Comparison of ENCODE assay signal across 8 mouse cellular contexts in the genomic region with DNA sequence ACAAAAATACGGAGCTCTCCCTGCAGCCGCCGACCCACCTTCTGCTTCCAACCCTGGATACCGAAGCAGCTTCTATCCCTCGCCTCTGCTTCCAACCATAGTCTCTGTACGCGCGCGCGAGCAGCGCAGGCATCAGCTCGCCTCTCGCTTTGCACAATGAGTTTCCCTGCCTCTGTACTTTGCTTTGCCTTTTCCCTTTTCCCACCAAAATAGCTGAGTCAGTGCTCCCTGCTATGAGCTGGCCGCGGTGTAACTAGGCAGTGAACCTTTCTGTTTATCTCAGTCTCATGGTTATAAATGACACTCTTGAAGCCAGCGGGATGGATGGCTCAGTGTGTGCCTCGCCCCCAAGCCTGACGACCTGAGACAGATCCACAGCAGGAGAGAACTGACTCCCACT.
DNase-seq lines count a peak whose midpoint lies in the region; ATAC-seq and TF ChIP-seq lines count a peak whose summit lies in the region.

No protein-coding gene starts in this region.

- no peaks in the 10 kb centered on the region for H3K9me3 ChIP-seq in heart, embryonic 12.5 days (replicated peaks)
- H3K9me3 ChIP-seq in hindbrain, embryonic 16.5 days (ENCODE audit: control insufficient read depth, low read length), result no peaks in the 10 kb centered on the region
- no peaks in the 10 kb centered on the region for H3K9me3 ChIP-seq in midbrain, embryonic 14.5 days (ENCODE audit: control insufficient read depth, low read length)

- H3K27me3 ChIP-seq in heart, embryonic 12.5 days (replicated peaks), result peaks cover 94% of the 10 kb centered on the region
- H3K27me3 ChIP-seq in heart, adult 2 months (ENCODE audit: control insufficient read depth, insufficient read depth, low read length), result peaks cover 12% of the 10 kb centered on the region
- H3K27me3 ChIP-seq in hindbrain, embryonic 16.5 days (replicated peaks; ENCODE audit: control insufficient read depth, insufficient read depth, low read length), result peaks cover 64% of the 10 kb centered on the region
- peaks cover 85% of the 10 kb centered on the region for H3K27me3 ChIP-seq in midbrain, embryonic 14.5 days (ENCODE audit: control insufficient read depth, insufficient read depth, low read length)

- 0 out of 2 replicates have a peak, but pooled peaks cover 6% of the 10 kb centered on the region for H3K4me1 ChIP-seq in heart, embryonic 12.5 days (replicated peaks)
- no peaks in the 10 kb centered on the region for H3K4me1 ChIP-seq in heart, adult 2 months (ENCODE audit: control insufficient read depth, insufficient read depth, low read length)
- H3K4me1 ChIP-seq in hindbrain, embryonic 16.5 days (ENCODE audit: control insufficient read depth, insufficient read depth, low read depth, low read length), result peaks cover 9% of the 10 kb centered on the region
- H3K4me1 ChIP-seq in midbrain, embryonic 14.5 days (ENCODE audit: control insufficient read depth, insufficient read depth, low read length), result peaks cover 12% of the 10 kb centered on the region; the same call in 1 of the 2 replicates

- H3K4me3 ChIP-seq in heart, embryonic 12.5 days, result peak overlapping the region; percentile 2; the same call in 1 of the 2 replicates
- H3K4me3 ChIP-seq in heart, adult 2 months, result no peak overlapping the region
- H3K4me3 ChIP-seq in hindbrain, embryonic 16.5 days (ENCODE audit: low read length), result 0 out of 2 replicates have a peak overlapping the region, but pooled peaks have one; percentile 3
- no peak overlapping the region for H3K4me3 ChIP-seq in midbrain, embryonic 14.5 days (replicated peaks; ENCODE audit: low read depth, low read length)

- ATAC-seq in heart, embryonic 12.5 days (ENCODE audit: insufficient number of reproducible peaks, low FRiP score), result no peak
- ATAC-seq in hindbrain, embryonic 16.5 days, result 0 out of 2 replicates have a peak, but pooled peaks have one; percentile 31
- no peak for ATAC-seq in midbrain, embryonic 14.5 days (ENCODE audit: low FRiP score, low TSS enrichment)

- H3K4me2 ChIP-seq in heart, embryonic 12.5 days, result peak overlapping the region; percentile 46
- peak overlapping the region; percentile 11; the same call in 1 of the 2 replicates for H3K4me2 ChIP-seq in hindbrain, embryonic 16.5 days (ENCODE audit: low read length)
- peak overlapping the region; percentile 34 for H3K4me2 ChIP-seq in midbrain, embryonic 14.5 days (ENCODE audit: low read length)

- no peaks in the 10 kb centered on the region for H3K79me2 ChIP-seq in heart, adult 2 months (replicated peaks; ENCODE audit: control insufficient read depth, insufficient read depth, low read length)

- intact Hi-C loops in heart, adult 2 months (cut with DNase I), result no loop called here

- TF ChIP-seq CTCF in heart, adult 2 months (IDR thresholded peaks at IDR 0.05), result no peak

- no peak overlapping the region for H3K27ac ChIP-seq in heart, embryonic 12.5 days (ENCODE audit: poor library complexity, severe bottlenecking)
- H3K27ac ChIP-seq in heart, adult 2 months, result no peak overlapping the region
- no peak overlapping the region for H3K27ac ChIP-seq in hindbrain, embryonic 16.5 days (ENCODE audit: low read depth, low read length)
- no peak overlapping the region for H3K27ac ChIP-seq in midbrain, embryonic 14.5 days (replicated peaks; ENCODE audit: low read depth, low read length)

- no peak for TF ChIP-seq EP300 in heart, adult 2 months (IDR thresholded peaks at IDR 0.05; ENCODE audit: insufficient read depth, low read depth, low read length)

- no peak for TF ChIP-seq POLR2A in heart, adult 2 months (IDR thresholded peaks at IDR 0.05; ENCODE audit: insufficient read depth, low read depth, low read length)

- 2% methylated on average over 18 of the region's 18 CpGs for WGBS in heart, embryonic 12.5 days
- WGBS in heart, adult 2 months, result 3% methylated on average over 18 of the region's 18 CpGs
- 1% methylated on average over 18 of the region's 18 CpGs for WGBS in hindbrain, embryonic 16.5 days
- 1% methylated on average over 18 of the region's 18 CpGs for WGBS in midbrain, embryonic 14.5 days

- H3K36me3 ChIP-seq in heart, embryonic 12.5 days, result no peaks in the 10 kb centered on the region
- H3K36me3 ChIP-seq in heart, adult 2 months (ENCODE audit: control insufficient read depth, insufficient read depth, low read length), result no peaks in the 10 kb centered on the region
- H3K36me3 ChIP-seq in hindbrain, embryonic 16.5 days (ENCODE audit: control insufficient read depth, insufficient read depth, low read length), result no peaks in the 10 kb centered on the region
- no peaks in the 10 kb centered on the region for H3K36me3 ChIP-seq in midbrain, embryonic 14.5 days (ENCODE audit: control insufficient read depth, insufficient read depth, low read length)

- H3K9ac ChIP-seq in heart, embryonic 12.5 days, result no peak overlapping the region
- no peak overlapping the region for H3K9ac ChIP-seq in heart, adult 2 months (ENCODE audit: low read depth, low read length)
- H3K9ac ChIP-seq in hindbrain, embryonic 16.5 days (ENCODE audit: low read depth, low read length), result no peak overlapping the region
- H3K9ac ChIP-seq in midbrain, embryonic 14.5 days (replicated peaks; ENCODE audit: low read length), result no peak overlapping the region

- no peak for DNase-seq in heart, adult 2 months
- DNase-seq in embryo, embryonic 10 days (ENCODE audit: low spot score), result peak; percentile 78
- peak; percentile 79 for DNase-seq in midbrain, embryonic 14.5 days
- no peak for DNase-seq in adrenal gland, postnatal 25 days
- DNase-seq in layer of hippocampus, adult 8-10 months (ENCODE audit: low spot score in 2 of 2), result no peak
- no peak for DNase-seq in adrenal gland, postnatal 36 days

Comparison
In these comparisons a context has a peak if more than half of its experiments do, and no peak if none do; other contexts are left out.
1. H3K4me3 ChIP-seq: peak in heart, embryonic 12.5 days (single experiment) and hindbrain, embryonic 16.5 days (single experiment); none in heart, adult 2 months (single experiment) and midbrain, embryonic 14.5 days (single experiment).
2. DNase-seq: peak in embryo, embryonic 10 days (single experiment) and midbrain, embryonic 14.5 days (single experiment); none in heart, adult 2 months (0 of 2), adrenal gland, postnatal 25 days (single experiment), layer of hippocampus, adult 8-10 months (0 of 2) and adrenal gland, postnatal 36 days (0 of 2).
3. Peak in every context shown above with its lines, with median percentiles within 50 percentile points of each other: H3K4me2 ChIP-seq.